Mouse (Mus musculus): ENCODE data around the gene Tmem106c. TPM values are rescaled to one million over a fixed set of nuclear protein-coding genes. Genes with fewer than 3 reads are reported as not detected.

The Tmem106c gene
- polyA plus RNA-seq (2012; rRNA removed; ENCODE audit: low replicate concordance) = 8.1 and 10.1 TPM in 2 replicates

DNA sequence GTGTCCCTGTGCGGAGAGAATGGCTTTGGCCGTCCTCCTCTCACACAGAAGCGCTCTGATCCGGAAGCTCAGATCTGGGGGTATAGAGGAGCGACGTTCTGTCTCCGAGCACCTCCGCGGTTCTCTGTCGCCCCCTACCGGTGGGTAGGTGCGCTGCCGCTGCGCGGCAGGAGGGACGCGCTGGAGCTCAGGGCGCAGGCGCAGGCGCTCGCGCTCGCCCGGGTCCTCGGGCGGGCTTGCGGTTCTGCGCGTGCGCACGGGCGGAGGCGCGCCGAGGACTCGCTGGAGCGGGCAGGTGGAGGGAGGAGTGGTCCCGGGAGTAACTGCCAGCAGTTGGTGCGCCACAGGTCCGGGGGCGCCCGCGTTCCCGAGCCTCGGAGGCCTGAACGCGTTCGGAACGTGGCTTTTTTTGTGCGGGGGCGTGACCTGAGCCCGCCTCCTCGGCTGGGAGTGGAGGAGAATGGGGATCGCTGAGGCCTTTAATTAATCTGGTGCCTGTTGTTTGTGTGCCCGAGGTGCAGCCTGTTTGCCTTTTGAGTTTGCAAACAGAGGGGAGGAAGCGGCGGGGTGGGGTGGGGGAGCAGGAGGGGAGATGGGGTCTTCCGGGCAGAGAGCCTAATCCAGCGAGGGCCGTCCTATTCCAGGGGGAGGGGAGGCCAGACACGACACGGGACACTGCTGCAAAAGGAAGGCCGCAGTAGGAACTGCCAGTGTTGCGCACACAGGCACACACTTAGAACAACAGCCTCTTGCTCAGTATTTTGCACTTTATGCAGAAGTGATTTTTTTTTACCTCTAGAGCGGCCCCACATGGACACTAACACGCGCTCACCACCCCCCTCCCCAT, at the start of gene Tmem106c:
Tmem106c (plus strand) TSS at position 212 of the 847 bp plus-strand sequence.

GRCm38 (mm10) chr15:98003822-98004739, 40.1 kb downstream of the Tmem106c start, which contains the start of gene Col2a1:
Gene Col2a1, minus strand, starts transcription at chr15:98004695.

Other genes with a start within 250 kb of the Tmem106c start
- gene Endou, start 232.9 kb upstream of the Tmem106c start, polyA plus RNA-seq (2012; rRNA removed; ENCODE audit: low replicate concordance) = 0.26 and 0.33 TPM in 2 replicates
- gene Rapgef3, start 196.2 kb upstream of the Tmem106c start, polyA plus RNA-seq (2012; rRNA removed; ENCODE audit: low replicate concordance) = 11.4 and 28.2 TPM in 2 replicates
- 21.6 and 26.1 TPM in 2 replicates for gene Slc48a1, start 185.7 kb upstream of the Tmem106c start, polyA plus RNA-seq (2012; rRNA removed; ENCODE audit: low replicate concordance)
- gene Hdac7, start 119.7 kb upstream of the Tmem106c start, polyA plus RNA-seq (2012; rRNA removed; ENCODE audit: low replicate concordance) = 22.8 and 27.4 TPM in 2 replicates
- 128 and 210 TPM in 2 replicates for gene Vdr, start 53.6 kb upstream of the Tmem106c start, polyA plus RNA-seq (2012; rRNA removed; ENCODE audit: low replicate concordance)
- not detected in 2 replicates for gene Col2a1, start 40.5 kb downstream of the Tmem106c start, polyA plus RNA-seq (2012; rRNA removed; ENCODE audit: low replicate concordance)
- 5.7 and 7.5 TPM in 2 replicates for gene Pfkm, start 128.4 kb downstream of the Tmem106c start, polyA plus RNA-seq (2012; rRNA removed; ENCODE audit: low replicate concordance)
- gene Senp1, start 129.5 kb downstream of the Tmem106c start, polyA plus RNA-seq (2012; rRNA removed; ENCODE audit: low replicate concordance) = 3.9 and 5.1 TPM in 2 replicates
- 18.3 and 19.1 TPM in 2 replicates for gene Asb8, start 201.4 kb downstream of the Tmem106c start, polyA plus RNA-seq (2012; rRNA removed; ENCODE audit: low replicate concordance)
- 0.24 and 0.30 TPM in 2 replicates for gene Ccdc184, start 203.0 kb downstream of the Tmem106c start, polyA plus RNA-seq (2012; rRNA removed; ENCODE audit: low replicate concordance)
- gene Olfr288, start 231.3 kb downstream of the Tmem106c start, polyA plus RNA-seq (2012; rRNA removed; ENCODE audit: low replicate concordance) = not detected in 2 replicates

Data from duodenum, adult 2 months (tissue).